In genomic region chr1:170535221-170535620, GRCm38 (mm10) we compare ENCODE assay signal across 10 mouse cellular contexts. TPM values are rescaled to one million over a fixed set of nuclear protein-coding genes. Genes with fewer than 3 reads are reported as not detected.
DNase-seq lines count a peak whose midpoint lies in the region; ATAC-seq lines count a peak whose summit lies in the region.
"Had no signal": no experiment of that assay in that cellular context is flagged by ENCODE, and none has a peak within 500 bp of the region (broad histone marks: within the 10 kb centered on the region; RNA-seq: fewer than 3 reads in every experiment).

No protein-coding gene starts in this region.

- ATAC-seq in common myeloid progenitor, adult 5-6 weeks (replicated peaks; ENCODE audit: low read depth, poor library complexity, severe bottlenecking) = peak; percentile 74
- ATAC-seq in megakaryocyte progenitor cell, adult 5-6 weeks (replicated peaks; ENCODE audit: poor library complexity) = peak; percentile 84
- ATAC-seq: hindbrain, embryonic 16.5 days had no signal

- DNase-seq in cerebellum, postnatal 14 days = peak; percentile 39 to 49
- no peak for DNase-seq in cerebellum, adult 9-10 months
- peak; percentile 50 to 58 for DNase-seq in kidney, postnatal 36 days
- DNase-seq in kidney, adult 8-10 months = no peak
- no peak for DNase-seq in right cerebral cortex, postnatal 10 days (ENCODE audit: low spot score in 2 of 2)
- no peak for DNase-seq in right cerebral cortex, postnatal 36 days (ENCODE audit: low spot score in 2 of 2)
- DNase-seq: layer of hippocampus, postnatal 36 days had no signal

RNA-seq across cellular contexts. Expression of gene Nos1ap, which starts 54.4 kb away (rescaled TPM):
- 9.5 and 13.7 TPM in 2 replicates for total RNA-seq in common myeloid progenitor, adult 5-6 weeks (2017)
- total RNA-seq in megakaryocyte progenitor cell, adult 5-6 weeks (2015) = 9.9 and 12.4 TPM in 2 replicates
- total RNA-seq in megakaryocyte progenitor cell, adult 5-6 weeks (2017) = 5.8 and 10.3 TPM in 2 replicates

Comparison
In these comparisons a context has a peak if more than half of its experiments do, and no peak if none do; other contexts are left out.
1. DNase-seq: peak in cerebellum, postnatal 14 days (2 of 2) and kidney, postnatal 36 days (2 of 2); none in cerebellum, adult 9-10 months (single experiment), kidney, adult 8-10 months (0 of 2), right cerebral cortex, postnatal 10 days (0 of 2) and right cerebral cortex, postnatal 36 days (0 of 2).